Mouse (Mus musculus) hindbrain, embryonic 12.5 days (tissue): ENCODE measurements at regions not wholly inside any gene's neighbourhood (a gene's known extent, or its start where the extent isn't known, plus 50 kb on each side); places are given as distances from the start of the nearest gene placed in this dataset.
"Not testable (repeated sequence)": the region's sequence is repeated elsewhere in the genome, so short reads cannot be mapped to it uniquely, and the experiment has no call there.

ENCODE experiments used
- ATAC-seq: fragments of 200-750 bp; cut with Nextera tagmentation; 2 replicates; pipeline ENCODE4 v1.8.0; 2017; ENCODE audit warnings: moderate TSS enrichment; ENCODE audit not compliant: low FRiP score
- H3K27ac ChIP-seq: fragments of 300-500 bp; sonication (generic); 2 replicates; pipeline ENCODE4 v1.5.1; 2016; ENCODE audit warnings: mild to moderate bottlenecking
- H3K27me3 ChIP-seq: fragments of 300-500 bp; sonication (generic); 2 replicates; pipeline ENCODE4 v1.6.1; 2016; ENCODE audit warnings: mild to moderate bottlenecking
- H3K36me3 ChIP-seq: fragments of 300-500 bp; sonication (generic); 2 replicates; pipeline ENCODE4 v1.6.1; 2016; ENCODE audit warnings: mild to moderate bottlenecking
- H3K4me1 ChIP-seq: fragments of 300-500 bp; sonication (generic); 2 replicates; pipeline ENCODE4 v1.6.1; 2016
- H3K4me2 ChIP-seq: fragments of 300-500 bp; sonication (generic); replicated peaks from 2 replicates; pipeline ENCODE4 v1.6.1; 2016; ENCODE audit warnings: mild to moderate bottlenecking
- H3K4me3 ChIP-seq: fragments of 300-500 bp; sonication (generic); 2 replicates; pipeline ENCODE4 v1.5.1; 2016; ENCODE audit warnings: mild to moderate bottlenecking
- H3K9ac ChIP-seq: fragments of 300-500 bp; sonication (generic); 2 replicates; pipeline ENCODE4 v1.6.1; 2016; ENCODE audit warnings: mild to moderate bottlenecking, moderate library complexity
- H3K9me3 ChIP-seq: fragments of 300-500 bp; sonication (generic); replicated peaks from 2 replicates; pipeline ENCODE4 v1.6.1; 2016; ENCODE audit warnings: mild to moderate bottlenecking
- WGBS: fragments of 180-500 bp; shearing (Covaris S2); methylation state at CpG from one replicate; pipeline ENCODE4 v1.1.7; 2016; 5-methylcytosine and 5-hydroxymethylcytosine counted together

GRCm38 (mm10) chr11:71285193-71285592 is 54.7 kb upstream of the Nlrp1b start:
- H3K36me3 ChIP-seq, result no peaks in the 10 kb centered on the region
- WGBS, result 89% methylated on average over 2 of the region's 2 CpGs

GRCm38 (mm10) chr11:71288243-71288642 is 57.7 kb upstream of the Nlrp1b start:
- not testable (repeated sequence) for H3K4me1 ChIP-seq, H3K4me3 ChIP-seq, H3K9ac ChIP-seq, H3K27ac ChIP-seq, H3K4me2 ChIP-seq, ATAC-seq, H3K9me3 ChIP-seq, H3K27me3 ChIP-seq, H3K36me3 ChIP-seq

More at GRCm38 (mm10) chr11:71285193-71285592, 54.7 kb upstream of the Nlrp1b start:
- H3K9ac ChIP-seq, result no peak overlapping the region
- no peaks in the 10 kb centered on the region for H3K4me1 ChIP-seq
- no peak for ATAC-seq
- H3K4me3 ChIP-seq, result no peak overlapping the region
- no peaks in the 10 kb centered on the region for H3K27me3 ChIP-seq
- H3K4me2 ChIP-seq, result no peak overlapping the region
- H3K9me3 ChIP-seq, result no peaks in the 10 kb centered on the region
- H3K27ac ChIP-seq, result no peak overlapping the region

DNA sequence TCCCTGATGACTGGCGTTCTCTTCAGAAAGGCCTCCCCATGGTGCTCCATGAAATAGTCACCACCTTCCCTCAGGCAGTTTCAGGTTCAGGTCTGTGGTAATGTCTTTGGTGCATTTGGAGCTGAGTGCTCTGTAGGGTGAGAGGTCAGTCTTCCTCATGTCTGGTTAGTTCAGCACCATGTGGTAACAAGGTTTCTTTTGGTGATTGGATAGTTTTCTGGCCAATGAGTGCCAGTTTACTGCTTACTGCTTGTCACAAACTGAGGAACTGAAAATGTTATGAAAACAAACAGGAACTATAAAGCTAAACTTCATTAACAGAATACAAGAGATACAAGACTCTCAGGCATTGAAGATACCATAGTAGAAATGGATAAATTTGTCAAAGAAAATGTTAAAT is 59.0 kb upstream of the Nlrp1b start:
- H3K4me1 ChIP-seq, result no peaks in the 10 kb centered on the region
- WGBS, result 87% methylated on average over 1 of the region's 1 CpGs
- no peak for ATAC-seq
- no peak overlapping the region for H3K4me3 ChIP-seq
- H3K27ac ChIP-seq, result no peak overlapping the region
- H3K9me3 ChIP-seq, result no peaks in the 10 kb centered on the region
- no peaks in the 10 kb centered on the region for H3K27me3 ChIP-seq
- no peak overlapping the region for H3K4me2 ChIP-seq
- H3K9ac ChIP-seq, result no peak overlapping the region
- no peaks in the 10 kb centered on the region for H3K36me3 ChIP-seq

GRCm38 (mm10) chr11:71299479-71299878 is 68.9 kb upstream of the Nlrp1b start:
- Histone ChIP-seq H3K4me3 (no peak overlapping the region), H3K4me1 (no peaks in the 10 kb centered on the region), H3K27ac (no peak overlapping the region), H3K4me2 (no peak overlapping the region), H3K9ac (no peak overlapping the region), H3K27me3 (no peaks in the 10 kb centered on the region), H3K9me3 (no peaks in the 10 kb centered on the region), H3K36me3 (no peaks in the 10 kb centered on the region)
- WGBS, result 87% methylated on average over 1 of the region's 1 CpGs
- ATAC-seq, result no peak

DNA sequence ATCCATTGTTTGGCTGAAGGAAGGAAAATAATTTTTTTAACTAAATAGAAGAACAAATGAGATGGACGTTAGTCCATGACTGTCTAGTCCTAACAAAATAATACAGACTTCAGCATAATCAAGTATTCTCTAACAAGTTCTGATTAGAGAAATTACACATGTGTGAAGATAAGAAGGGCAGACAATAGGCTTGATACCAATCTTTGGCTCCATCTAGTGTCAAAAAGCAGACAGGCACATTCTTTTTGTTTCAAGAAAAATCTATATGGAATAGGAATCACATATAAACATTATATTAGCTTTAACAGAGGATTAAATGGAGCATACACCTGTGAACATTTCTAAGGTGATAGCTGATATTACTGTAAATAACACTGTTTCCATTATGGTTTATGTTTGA is 92.9 kb upstream of the Nlrp1b start:
- WGBS, result 42% methylated on average over 1 of the region's 1 CpGs
- no peak for ATAC-seq
- Histone ChIP-seq H3K9ac (no peak overlapping the region), H3K4me3 (no peak overlapping the region), H3K9me3 (no peaks in the 10 kb centered on the region), H3K4me1 (no peaks in the 10 kb centered on the region), H3K27ac (no peak overlapping the region), H3K36me3 (no peaks in the 10 kb centered on the region), H3K27me3 (no peaks in the 10 kb centered on the region), H3K4me2 (no peak overlapping the region)

DNA sequence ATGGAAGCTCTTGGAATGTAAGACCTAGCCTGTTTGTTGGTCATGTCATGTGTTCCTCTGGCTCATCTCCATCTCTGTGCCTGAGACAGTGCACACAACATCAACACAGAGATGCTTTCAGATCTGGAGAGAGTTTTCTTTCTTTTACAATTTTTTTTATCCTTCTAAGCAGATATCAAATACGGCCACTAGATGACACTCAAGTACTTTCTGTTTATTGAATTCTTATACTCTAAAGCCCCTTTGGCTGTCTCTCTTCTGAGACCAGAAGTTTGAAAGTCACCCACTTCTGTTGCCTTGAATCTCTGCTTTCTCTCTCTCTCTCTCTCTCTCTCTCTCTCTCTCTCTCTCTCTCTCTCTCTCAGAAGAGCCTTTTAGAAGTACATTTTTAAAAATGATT is 106.9 kb upstream of the Nlrp1b start:
- Histone ChIP-seq H3K4me3 (no peak overlapping the region), H3K9ac (no peak overlapping the region), H3K9me3 (no peaks in the 10 kb centered on the region), H3K36me3 (no peaks in the 10 kb centered on the region), H3K27me3 (no peaks in the 10 kb centered on the region), H3K4me1 (no peaks in the 10 kb centered on the region), H3K4me2 (no peak overlapping the region), H3K27ac (no peak overlapping the region)
- 15% methylated on average over 1 of the region's 1 CpGs for WGBS
- ATAC-seq, result no peak

GRCm38 (mm10) chr11:71346024-71346423 is 115.5 kb upstream of the Nlrp1b start:
- Histone ChIP-seq H3K9me3 (no peaks in the 10 kb centered on the region), H3K27me3 (no peaks in the 10 kb centered on the region), H3K36me3 (no peaks in the 10 kb centered on the region), H3K4me1 (no peaks in the 10 kb centered on the region), H3K4me2 (no peak overlapping the region), H3K4me3 (no peak overlapping the region), H3K27ac (no peak overlapping the region), H3K9ac (no peak overlapping the region)
- WGBS, result 63% methylated on average over 3 of the region's 3 CpGs
- ATAC-seq, result no peak

DNA sequence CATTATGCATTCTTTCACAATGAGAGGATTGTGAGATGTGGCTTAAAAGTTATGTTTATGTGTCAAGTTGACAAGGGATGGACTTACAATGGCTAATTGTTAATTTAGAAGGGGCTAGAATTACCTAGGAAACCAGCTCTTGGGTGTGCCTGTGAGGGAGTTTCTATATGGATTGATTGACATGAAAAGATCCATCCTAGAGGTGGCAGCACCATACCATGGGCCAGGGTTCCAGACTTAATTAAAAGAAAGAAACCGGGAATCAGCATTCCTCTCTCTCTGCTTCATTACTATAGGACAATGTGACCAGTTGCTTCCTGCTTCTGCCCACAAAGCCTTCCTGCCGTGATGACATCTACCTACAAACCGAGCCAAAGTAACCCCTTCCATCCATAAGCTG is 126.6 kb upstream of the Nlrp1b start:
- Histone ChIP-seq H3K9me3 (no peaks in the 10 kb centered on the region), H3K27ac (no peak overlapping the region), H3K4me2 (no peak overlapping the region), H3K4me1 (no peaks in the 10 kb centered on the region), H3K4me3 (no peak overlapping the region), H3K27me3 (no peaks in the 10 kb centered on the region), H3K36me3 (no peaks in the 10 kb centered on the region), H3K9ac (no peak overlapping the region)
- WGBS, result 49% methylated on average over 3 of the region's 3 CpGs
- ATAC-seq, result no peak

DNA sequence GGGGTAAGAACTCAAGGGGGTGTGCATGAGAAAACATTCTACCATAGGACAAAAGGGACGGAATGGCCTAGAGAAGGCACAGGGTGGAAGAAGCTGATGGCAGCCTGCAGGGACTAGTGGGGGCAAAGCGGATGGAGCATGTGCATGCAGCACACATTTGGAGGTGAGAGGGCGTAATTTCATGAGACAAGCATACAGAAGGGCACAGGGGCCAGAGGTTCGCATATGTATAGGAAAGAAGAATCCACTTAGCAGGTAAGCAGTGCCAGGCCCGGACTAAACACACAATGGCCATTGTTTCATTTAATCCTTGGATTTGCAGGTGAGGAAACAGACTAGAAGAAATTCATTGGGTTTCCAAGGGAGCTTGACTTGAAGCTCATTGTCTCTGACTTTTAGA is 130.3 kb upstream of the Nlrp1b start:
- Histone ChIP-seq H3K9ac (no peak overlapping the region), H3K4me3 (no peak overlapping the region), H3K36me3 (no peaks in the 10 kb centered on the region), H3K27ac (no peak overlapping the region), H3K27me3 (no peaks in the 10 kb centered on the region), H3K4me1 (no peaks in the 10 kb centered on the region), H3K9me3 (no peaks in the 10 kb centered on the region), H3K4me2 (no peak overlapping the region)
- no peak for ATAC-seq
- whole genome bisulfite sequencing, result 85% methylated on average over 5 of the region's 5 CpGs

- H3K4me2 ChIP-seq, result no peak overlapping the region
- no peaks in the 10 kb centered on the region for H3K27me3 ChIP-seq
- no peak overlapping the region for H3K27ac ChIP-seq
- H3K36me3 ChIP-seq, result no peaks in the 10 kb centered on the region
- no peaks in the 10 kb centered on the region for H3K4me1 ChIP-seq
- WGBS, result 76% methylated on average over 5 of the region's 5 CpGs
- no peak for ATAC-seq
- H3K9ac ChIP-seq, result no peak overlapping the region
- H3K9me3 ChIP-seq, result no peaks in the 10 kb centered on the region
- no peak overlapping the region for H3K4me3 ChIP-seq
Measured at GRCm38 (mm10) chr11:71371871-71372270, 141.3 kb upstream of the Nlrp1b start.

DNA sequence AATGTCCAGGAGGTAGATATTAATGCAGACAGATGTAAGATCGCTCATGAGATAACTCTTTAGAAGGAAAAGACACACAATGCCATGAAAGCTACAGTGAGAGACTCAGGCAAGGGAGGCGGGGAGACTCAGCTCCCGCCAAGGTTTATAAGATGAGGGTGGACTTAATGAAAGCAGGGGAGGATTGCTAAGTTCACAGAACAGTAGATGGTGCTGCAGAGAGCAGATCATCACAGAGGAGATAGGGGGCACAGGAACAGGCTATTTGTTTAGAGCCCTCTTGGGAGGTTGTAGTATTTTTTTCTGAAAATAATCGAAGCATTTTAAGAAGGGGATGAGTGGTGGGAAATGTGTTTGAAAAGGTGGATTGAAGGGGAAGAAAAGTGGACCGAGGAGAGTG is 144.6 kb upstream of the Nlrp1b start:
- Histone ChIP-seq H3K4me2 (no peak overlapping the region), H3K27me3 (no peaks in the 10 kb centered on the region), H3K9me3 (no peaks in the 10 kb centered on the region), H3K9ac (no peak overlapping the region), H3K4me1 (no peaks in the 10 kb centered on the region), H3K27ac (no peak overlapping the region), H3K36me3 (no peaks in the 10 kb centered on the region), H3K4me3 (no peak overlapping the region)
- ATAC-seq, result no peak
- WGBS, result 73% methylated on average over 5 of the region's 5 CpGs

DNA sequence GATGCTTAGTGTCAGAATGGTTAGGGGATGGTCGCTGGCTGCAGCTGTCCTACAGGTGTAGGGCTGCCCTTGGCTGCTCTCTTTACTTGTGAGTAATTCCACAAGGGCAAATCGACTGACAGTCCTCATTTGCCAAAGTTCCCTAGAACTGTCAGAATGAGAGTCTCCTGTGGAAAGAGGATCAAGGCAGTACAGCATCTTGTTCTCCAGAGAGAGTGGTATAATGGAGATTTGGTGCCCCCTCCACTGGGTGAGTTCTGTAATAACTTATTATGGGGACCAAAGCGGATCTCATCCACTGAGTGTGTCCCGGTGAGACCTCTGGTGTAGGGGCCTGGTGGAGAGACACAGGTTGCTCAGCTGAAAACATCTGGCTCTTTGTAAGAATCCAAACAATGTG is 157.9 kb upstream of the Nlrp1b start:
- H3K4me1 ChIP-seq, result peaks cover 9% of the 10 kb centered on the region
- no peak overlapping the region for H3K4me2 ChIP-seq
- ATAC-seq, result no peak
- no peak overlapping the region for H3K27ac ChIP-seq
- H3K4me3 ChIP-seq, result no peak overlapping the region
- no peak overlapping the region for H3K9ac ChIP-seq
- no peaks in the 10 kb centered on the region for H3K36me3 ChIP-seq
- no peaks in the 10 kb centered on the region for H3K9me3 ChIP-seq
- H3K27me3 ChIP-seq, result no peaks in the 10 kb centered on the region
- WGBS, result 74% methylated on average over 4 of the region's 4 CpGs

DNA sequence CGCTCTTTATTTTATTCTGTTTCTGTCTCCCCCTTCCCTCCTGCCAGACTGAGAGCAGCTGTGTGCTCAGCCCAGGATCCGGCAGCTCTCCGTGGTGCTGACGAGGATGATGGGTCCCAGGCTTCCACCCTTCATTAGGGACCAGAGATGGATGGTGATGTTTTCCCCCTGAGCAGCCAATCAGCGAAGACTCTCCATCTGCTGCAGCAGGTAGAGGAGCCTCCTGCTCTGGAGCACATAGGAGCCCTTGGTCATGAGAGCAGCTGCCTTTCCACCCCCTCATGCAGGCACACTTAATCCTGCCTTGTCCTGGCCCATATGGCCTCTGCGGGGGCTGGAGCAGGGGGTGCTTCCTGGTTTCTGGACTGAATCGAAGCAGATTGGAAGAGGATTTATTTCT is 159.1 kb upstream of the Nlrp1b start:
- WGBS, result 15% methylated on average over 7 of the region's 7 CpGs
- Histone ChIP-seq H3K4me3 (no peak overlapping the region), H3K4me1 (peaks cover 9% of the 10 kb centered on the region), H3K4me2 (peak overlapping the region; percentile 14), H3K9me3 (no peaks in the 10 kb centered on the region), H3K9ac (no peak overlapping the region), H3K36me3 (no peaks in the 10 kb centered on the region), H3K27me3 (no peaks in the 10 kb centered on the region), H3K27ac (peak overlapping the region; percentile 42)
- peak; percentile 93 for ATAC-seq

DNA sequence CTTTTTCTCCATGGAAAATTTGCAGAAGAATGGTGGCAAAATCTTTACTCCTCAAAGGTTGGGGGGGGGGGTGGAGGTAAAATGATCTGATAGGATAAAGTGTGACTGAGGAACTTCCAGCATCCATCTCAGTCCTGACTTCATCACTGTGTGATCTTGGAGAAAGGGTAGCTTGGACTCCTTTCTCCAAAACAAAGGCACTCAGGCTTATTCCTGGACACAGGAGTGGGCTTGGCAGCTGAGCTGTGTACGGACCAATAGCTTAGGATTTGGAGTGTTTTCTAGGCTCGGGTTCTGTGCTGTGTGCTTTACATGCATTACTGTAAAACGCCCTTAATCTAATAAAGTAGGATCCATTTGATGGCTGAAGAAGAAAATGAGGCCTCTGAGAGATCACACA is 159.6 kb upstream of the Nlrp1b start:
- 71% methylated on average over 3 of the region's 3 CpGs for WGBS
- Histone ChIP-seq H3K27ac (peak overlapping the region; percentile 42), H3K36me3 (no peaks in the 10 kb centered on the region), H3K4me1 (peaks cover 9% of the 10 kb centered on the region), H3K9ac (no peak overlapping the region), H3K4me3 (no peak overlapping the region), H3K4me2 (peak overlapping the region; percentile 14; the same call in 1 of the 2 replicates), H3K9me3 (no peaks in the 10 kb centered on the region), H3K27me3 (no peaks in the 10 kb centered on the region)
- peak; percentile 41 for ATAC-seq
